Mouse (Mus musculus): ENCODE results near the gene Fam8a1. TPM values are rescaled to one million over a fixed set of nuclear protein-coding genes. Genes with fewer than 3 reads are reported as not detected.

Fam8a1 gene
- polyA plus RNA-seq, 1 experiment from 2014 or later = 2.8 TPM

- Histone ChIP-seq H3K4me1 (replicated peaks) (no peaks in the 10 kb centered on the region), H3K27me3 (no peaks in the 10 kb centered on the region), H3K36me3 (replicated peaks) (peaks cover 76% of the 10 kb centered on the region), H3K9me3 (replicated peaks) (no peaks in the 10 kb centered on the region), H3K4me3 (replicated peaks) (no peak overlapping the region), H3K27ac (replicated peaks) (no peak overlapping the region), H3K9ac (no peak overlapping the region), H3K4me2 (no peak overlapping the region)
- ATAC-seq (ENCODE audit: insufficient read depth) = no peak
- WGBS (ENCODE audit: insufficient replicate concordance) = 73% methylated on average over 4 of the region's 4 CpGs
These were observed 8.4 kb downstream of the Fam8a1 start for GRCm38 (mm10) chr13:46677721-46678120.

GRCm38 (mm10) chr13:46682921-46683320 is 13.6 kb downstream of the Fam8a1 start:
- no peak overlapping the region for H3K27ac ChIP-seq (replicated peaks)
- no peak overlapping the region for H3K4me3 ChIP-seq (replicated peaks)
- WGBS (ENCODE audit: insufficient replicate concordance) = 72% methylated on average over 2 of the region's 2 CpGs
- no peak overlapping the region for H3K9ac ChIP-seq
- H3K9me3 ChIP-seq (replicated peaks) = no peaks in the 10 kb centered on the region
- no peaks in the 10 kb centered on the region for H3K4me1 ChIP-seq (replicated peaks)
- peaks cover 87% of the 10 kb centered on the region for H3K36me3 ChIP-seq (replicated peaks)
- no peaks in the 10 kb centered on the region for H3K27me3 ChIP-seq
- ATAC-seq (ENCODE audit: insufficient read depth) = no peak
- H3K4me2 ChIP-seq = no peak overlapping the region

GRCm38 (mm10) chr13:46683370-46683769 is 14.0 kb downstream of the Fam8a1 start:
- Histone ChIP-seq H3K4me3 (replicated peaks) (no peak overlapping the region), H3K9me3 (replicated peaks) (no peaks in the 10 kb centered on the region), H3K4me2 (no peak overlapping the region), H3K9ac (no peak overlapping the region), H3K27me3 (no peaks in the 10 kb centered on the region), H3K4me1 (replicated peaks) (no peaks in the 10 kb centered on the region), H3K36me3 (replicated peaks) (peaks cover 88% of the 10 kb centered on the region), H3K27ac (replicated peaks) (no peak overlapping the region)
- no peak for ATAC-seq (ENCODE audit: insufficient read depth)
- 70% methylated on average over 1 of the region's 1 CpGs for WGBS (ENCODE audit: insufficient replicate concordance)

- H3K27me3 ChIP-seq = no peaks in the 10 kb centered on the region
- peaks cover 91% of the 10 kb centered on the region for H3K36me3 ChIP-seq (replicated peaks)
- no peak overlapping the region for H3K4me2 ChIP-seq
- 0 out of 2 replicates have a peak, but pooled peaks cover 3% of the 10 kb centered on the region for H3K4me1 ChIP-seq (replicated peaks)
- H3K27ac ChIP-seq (replicated peaks) = no peak overlapping the region
- H3K4me3 ChIP-seq (replicated peaks) = no peak overlapping the region
- ATAC-seq (ENCODE audit: insufficient read depth) = no peak
- H3K9me3 ChIP-seq (replicated peaks) = no peaks in the 10 kb centered on the region
- H3K9ac ChIP-seq = no peak overlapping the region
- WGBS (ENCODE audit: insufficient replicate concordance) = 71% methylated on average over 4 of the region's 4 CpGs
These were observed 21.4 kb downstream of the Fam8a1 start for GRCm38 (mm10) chr13:46690559-46691241.

- Histone ChIP-seq H3K9ac (no peak overlapping the region), H3K27ac (replicated peaks) (no peak overlapping the region), H3K36me3 (replicated peaks) (peaks cover 72% of the 10 kb centered on the region), H3K27me3 (no peaks in the 10 kb centered on the region), H3K4me1 (replicated peaks) (0 out of 2 replicates have a peak, but pooled peaks cover 3% of the 10 kb centered on the region), H3K4me2 (no peak overlapping the region), H3K9me3 (replicated peaks) (no peaks in the 10 kb centered on the region), H3K4me3 (replicated peaks) (no peak overlapping the region)
- 87% methylated on average over 1 of the region's 1 CpGs for WGBS (ENCODE audit: insufficient replicate concordance)
- no peak for ATAC-seq (ENCODE audit: insufficient read depth)
These were observed 26.1 kb downstream of the Fam8a1 start for GRCm38 (mm10) chr13:46695296-46695908.

- WGBS (ENCODE audit: insufficient replicate concordance) = 84% methylated on average over 1 of the region's 1 CpGs
- ATAC-seq (ENCODE audit: insufficient read depth) = no peak
- no peak overlapping the region for H3K27ac ChIP-seq (replicated peaks)
- H3K9me3 ChIP-seq (replicated peaks) = no peaks in the 10 kb centered on the region
- H3K4me3 ChIP-seq (replicated peaks) = no peak overlapping the region
- peaks cover 70% of the 10 kb centered on the region for H3K36me3 ChIP-seq (replicated peaks)
- no peaks in the 10 kb centered on the region for H3K4me1 ChIP-seq (replicated peaks)
- H3K4me2 ChIP-seq = no peak overlapping the region
- no peaks in the 10 kb centered on the region for H3K27me3 ChIP-seq
- no peak overlapping the region for H3K9ac ChIP-seq
These were observed 26.6 kb downstream of the Fam8a1 start for GRCm38 (mm10) chr13:46695932-46696331.

GRCm38 (mm10) chr13:46696788-46697187 is 27.5 kb downstream of the Fam8a1 start:
- Histone ChIP-seq H3K4me3 (replicated peaks) (no peak overlapping the region), H3K27me3 (no peaks in the 10 kb centered on the region), H3K27ac (replicated peaks) (no peak overlapping the region), H3K9ac (no peak overlapping the region), H3K9me3 (replicated peaks) (no peaks in the 10 kb centered on the region), H3K36me3 (replicated peaks) (peaks cover 69% of the 10 kb centered on the region), H3K4me1 (replicated peaks) (no peaks in the 10 kb centered on the region), H3K4me2 (no peak overlapping the region)
- WGBS (ENCODE audit: insufficient replicate concordance) = 74% methylated on average over 2 of the region's 2 CpGs
- ATAC-seq (ENCODE audit: insufficient read depth) = no peak

GRCm38 (mm10) chr13:46699372-46699771 is 30.1 kb downstream of the Fam8a1 start:
- ATAC-seq (ENCODE audit: insufficient read depth) = no peak
- Histone ChIP-seq H3K4me1 (replicated peaks) (no peaks in the 10 kb centered on the region), H3K27ac (replicated peaks) (no peak overlapping the region), H3K9me3 (replicated peaks) (no peaks in the 10 kb centered on the region), H3K27me3 (no peaks in the 10 kb centered on the region), H3K36me3 (replicated peaks) (peaks cover 70% of the 10 kb centered on the region), H3K4me2 (no peak overlapping the region), H3K4me3 (replicated peaks) (no peak overlapping the region), H3K9ac (no peak overlapping the region)
- WGBS (ENCODE audit: insufficient replicate concordance) = 85% methylated on average over 1 of the region's 1 CpGs

- no peak for ATAC-seq (ENCODE audit: insufficient read depth)
- Histone ChIP-seq H3K27ac (replicated peaks) (no peak overlapping the region), H3K4me3 (replicated peaks) (no peak overlapping the region), H3K27me3 (no peaks in the 10 kb centered on the region), H3K9me3 (replicated peaks) (no peaks in the 10 kb centered on the region), H3K4me1 (replicated peaks) (no peaks in the 10 kb centered on the region), H3K9ac (no peak overlapping the region), H3K36me3 (replicated peaks) (peaks cover 68% of the 10 kb centered on the region), H3K4me2 (no peak overlapping the region)
- 71% methylated on average over 2 of the region's 2 CpGs for WGBS (ENCODE audit: insufficient replicate concordance)
These were observed 32.2 kb downstream of the Fam8a1 start for GRCm38 (mm10) chr13:46701486-46701885.

GRCm38 (mm10) chr13:46703138-46703537 is 33.8 kb downstream of the Fam8a1 start:
- H3K4me3 ChIP-seq (replicated peaks) = no peak overlapping the region
- no peak for ATAC-seq (ENCODE audit: insufficient read depth)
- H3K9me3 ChIP-seq (replicated peaks) = no peaks in the 10 kb centered on the region
- H3K9ac ChIP-seq = no peak overlapping the region
- H3K36me3 ChIP-seq (replicated peaks) = peaks cover 68% of the 10 kb centered on the region
- no peak overlapping the region for H3K4me2 ChIP-seq
- H3K4me1 ChIP-seq (replicated peaks) = no peaks in the 10 kb centered on the region
- no peaks in the 10 kb centered on the region for H3K27me3 ChIP-seq
- H3K27ac ChIP-seq (replicated peaks) = no peak overlapping the region
- WGBS (ENCODE audit: insufficient replicate concordance) = 80% methylated on average over 5 of the region's 5 CpGs

- 90% methylated on average over 5 of the region's 5 CpGs for WGBS (ENCODE audit: insufficient replicate concordance)
These were observed 44.2 kb downstream of the Fam8a1 start for GRCm38 (mm10) chr13:46713486-46713885.

More at GRCm38 (mm10) chr13:46713486-46713885, 44.2 kb downstream of the Fam8a1 start:
- Histone ChIP-seq H3K4me1 (replicated peaks) (peaks cover 16% of the 10 kb centered on the region), H3K4me2 (no peak overlapping the region), H3K36me3 (replicated peaks) (peaks cover 73% of the 10 kb centered on the region), H3K27ac (replicated peaks) (no peak overlapping the region), H3K27me3 (no peaks in the 10 kb centered on the region), H3K9ac (no peak overlapping the region), H3K9me3 (replicated peaks) (no peaks in the 10 kb centered on the region), H3K4me3 (replicated peaks) (no peak overlapping the region)
- ATAC-seq (ENCODE audit: insufficient read depth) = no peak
